Mouse (Mus musculus) stomach, embryonic 16.5 days (tissue): ENCODE measurements at regions not wholly inside any gene's neighbourhood (a gene's known extent, or its start where the extent isn't known, plus 50 kb on each side); places are given as distances from the start of the nearest gene placed in this dataset.

Experiments used
- ATAC-seq: fragments of 200-750 bp; cut with Nextera tagmentation; 2 replicates; pipeline ENCODE4 v1.8.0; 2017; ENCODE audit warnings: moderate number of reproducible peaks, moderate TSS enrichment; ENCODE audit not compliant: insufficient read depth, low FRiP score
- H3K27ac ChIP-seq: fragments of 300-500 bp; sonication (generic); 2 replicates; pipeline ENCODE4 v1.5.1; 2014; ENCODE audit warnings: low read length
- H3K27me3 ChIP-seq: fragments of 300-500 bp; sonication (generic); 2 replicates; pipeline ENCODE4 v1.6.1; 2014; ENCODE audit warnings: low read length, control low read depth, mixed read lengths; ENCODE audit not compliant: control insufficient read depth, insufficient read depth
- H3K36me3 ChIP-seq: fragments of 300-500 bp; sonication (generic); 2 replicates; pipeline ENCODE4 v1.6.1; 2014; ENCODE audit warnings: low read length; ENCODE audit not compliant: control insufficient read depth, insufficient read depth
- H3K4me1 ChIP-seq: fragments of 300-500 bp; sonication (generic); 2 replicates; pipeline ENCODE4 v1.6.1; 2014; ENCODE audit warnings: low read length, control low read depth, mixed read lengths; ENCODE audit not compliant: control insufficient read depth, insufficient read depth
- H3K4me2 ChIP-seq: fragments of 300-500 bp; sonication (generic); 2 replicates; pipeline ENCODE4 v1.6.1; 2014; ENCODE audit warnings: low read depth, low read length, mixed read lengths
- H3K4me3 ChIP-seq: fragments of 300-500 bp; sonication (generic); replicated peaks from 2 replicates; pipeline ENCODE4 v1.5.1; 2014; ENCODE audit warnings: mild to moderate bottlenecking, low read length
- H3K9ac ChIP-seq: fragments of 300-500 bp; sonication (generic); 2 replicates; pipeline ENCODE4 v1.6.1; 2014; ENCODE audit warnings: low read length
- H3K9me3 ChIP-seq: fragments of 300-500 bp; sonication (generic); replicated peaks from 2 replicates; pipeline ENCODE4 v1.6.1; 2016; ENCODE audit warnings: low read length, control low read depth; ENCODE audit not compliant: control insufficient read depth
- WGBS: fragments of 180-500 bp; shearing (Covaris S2); extraction: QIAGEN DNeasy Blood & Tissue Kit; methylation state at CpG from one replicate; pipeline ENCODE4 v1.1.7; 2014; 5-methylcytosine and 5-hydroxymethylcytosine counted together

DNA sequence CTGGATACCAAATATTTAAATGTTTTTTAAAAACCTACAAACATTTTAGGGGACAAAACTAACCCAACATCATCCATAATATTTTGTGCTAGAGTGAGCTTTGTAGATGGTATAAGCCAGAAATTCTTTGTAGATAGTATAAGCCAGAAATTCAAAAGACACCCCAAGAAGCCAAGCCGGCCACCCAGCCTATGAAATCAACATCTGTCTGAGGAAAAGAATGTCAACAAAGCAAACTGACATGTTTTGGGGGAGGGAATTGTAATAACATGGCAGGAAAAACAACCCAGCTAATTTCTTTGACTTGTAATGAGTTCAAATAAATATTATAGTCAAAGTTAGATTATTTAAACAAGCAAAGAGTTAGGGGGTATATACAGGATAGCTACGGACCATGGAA is 246.9 kb upstream of the Gm5148 start:
- Histone ChIP-seq H3K9ac (no peak overlapping the region), H3K27ac (no peak overlapping the region), H3K4me2 (no peak overlapping the region), H3K27me3 (no peaks in the 10 kb centered on the region), H3K9me3 (no peaks in the 10 kb centered on the region), H3K4me1 (peaks cover 10% of the 10 kb centered on the region; the same call in 1 of the 2 replicates), H3K36me3 (no peaks in the 10 kb centered on the region), H3K4me3 (no peak overlapping the region)
- WGBS: 42% methylated on average over 2 of the region's 2 CpGs
- no peak for ATAC-seq

DNA sequence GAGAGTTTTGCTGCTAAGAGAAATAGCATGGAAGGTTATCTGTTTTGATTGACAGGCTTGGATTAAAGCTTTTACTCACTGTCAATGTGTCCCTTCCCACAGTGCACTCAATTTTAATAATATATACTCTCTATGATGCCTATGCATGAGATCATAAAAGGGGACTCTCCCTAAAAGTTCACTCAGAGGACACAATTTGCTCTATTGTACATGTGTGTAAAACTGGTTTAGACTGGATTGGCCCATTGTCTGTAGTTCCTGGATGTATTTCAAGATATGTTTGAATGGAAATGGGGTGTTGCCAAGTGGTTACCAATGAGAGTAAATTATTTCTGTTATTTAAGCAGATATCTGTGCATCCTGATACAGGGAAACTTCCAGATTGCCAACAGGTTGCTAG is 244.4 kb upstream of the Gm5148 start:
- Histone ChIP-seq H3K9me3 (no peaks in the 10 kb centered on the region), H3K27me3 (no peaks in the 10 kb centered on the region), H3K9ac (no peak overlapping the region), H3K36me3 (no peaks in the 10 kb centered on the region), H3K4me2 (no peak overlapping the region), H3K27ac (no peak overlapping the region), H3K4me3 (no peak overlapping the region), H3K4me1 (peaks cover 3% of the 10 kb centered on the region; the same call in 1 of the 2 replicates)
- ATAC-seq: peak; percentile 17; the same call in 1 of the 2 replicates

DNA sequence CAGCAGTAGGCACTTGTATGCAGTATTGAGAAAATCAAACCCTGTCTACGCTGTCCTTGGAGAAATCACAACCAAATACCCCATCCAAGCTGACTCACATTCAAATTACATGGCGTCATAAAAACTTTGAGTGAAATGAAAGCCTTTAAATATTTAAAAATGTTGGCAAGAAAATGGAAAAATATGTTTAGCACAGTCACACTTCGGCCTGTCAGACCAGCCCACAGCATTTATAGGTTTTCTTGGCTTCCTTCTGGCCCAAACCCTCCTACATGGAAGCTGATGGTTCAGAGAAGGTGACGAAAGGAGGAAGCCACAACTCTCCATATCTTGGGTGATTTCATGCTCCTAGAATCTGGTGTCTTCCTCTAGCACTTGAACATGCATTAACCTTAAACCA is 240.9 kb upstream of the Gm5148 start:
- Histone ChIP-seq H3K36me3 (no peaks in the 10 kb centered on the region), H3K9ac (no peak overlapping the region), H3K4me3 (no peak overlapping the region), H3K4me1 (peaks cover 13% of the 10 kb centered on the region), H3K4me2 (no peak overlapping the region), H3K27me3 (no peaks in the 10 kb centered on the region), H3K9me3 (no peaks in the 10 kb centered on the region), H3K27ac (no peak overlapping the region)
- 93% methylated on average over 4 of the region's 4 CpGs for WGBS
- no peak for ATAC-seq

DNA sequence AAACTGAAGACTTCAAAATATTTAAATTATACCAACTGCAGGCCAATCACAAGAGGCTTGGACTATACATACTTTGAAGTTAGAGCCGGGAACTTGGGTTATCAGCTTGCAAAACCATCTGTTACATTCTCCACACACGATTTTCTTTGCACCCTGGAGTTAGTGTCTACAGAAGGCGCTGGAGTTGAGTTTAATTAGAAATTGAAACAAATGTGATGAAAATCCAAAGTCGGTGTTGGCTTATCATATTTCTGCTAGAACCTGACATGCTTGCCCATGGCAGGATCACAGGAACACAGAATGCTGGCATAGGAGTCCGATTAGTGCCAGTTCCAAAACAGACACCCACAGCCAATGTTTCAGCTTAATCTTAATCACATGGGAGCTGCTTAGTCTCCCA is 239.8 kb upstream of the Gm5148 start:
- Histone ChIP-seq H3K4me1 (peaks cover 13% of the 10 kb centered on the region), H3K9ac (no peak overlapping the region), H3K27ac (no peak overlapping the region), H3K9me3 (no peaks in the 10 kb centered on the region), H3K4me2 (no peak overlapping the region), H3K27me3 (no peaks in the 10 kb centered on the region), H3K4me3 (no peak overlapping the region), H3K36me3 (no peaks in the 10 kb centered on the region)
- no peak for ATAC-seq
- 69% methylated on average over 5 of the region's 5 CpGs for WGBS

DNA sequence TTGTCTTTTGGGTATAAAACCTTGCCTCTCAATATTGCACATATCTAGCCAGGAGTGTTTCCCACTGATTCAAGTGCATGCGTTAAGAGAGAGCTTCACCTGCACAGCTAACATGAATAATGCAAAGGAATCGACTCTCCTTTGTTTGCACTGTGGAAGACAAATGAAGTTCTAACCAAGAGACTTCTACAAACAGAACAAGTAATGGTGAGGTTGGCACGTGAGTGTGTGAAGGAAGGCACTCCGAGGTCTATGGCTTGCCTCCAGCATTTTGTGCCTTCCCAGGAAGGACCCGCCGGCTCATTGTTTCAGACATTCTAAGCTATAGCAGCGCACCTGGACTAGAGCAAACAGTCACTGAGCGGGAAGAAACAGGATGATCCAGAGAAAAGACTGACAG is 238.5 kb upstream of the Gm5148 start:
- 52% methylated on average over 8 of the region's 8 CpGs for WGBS

DNA sequence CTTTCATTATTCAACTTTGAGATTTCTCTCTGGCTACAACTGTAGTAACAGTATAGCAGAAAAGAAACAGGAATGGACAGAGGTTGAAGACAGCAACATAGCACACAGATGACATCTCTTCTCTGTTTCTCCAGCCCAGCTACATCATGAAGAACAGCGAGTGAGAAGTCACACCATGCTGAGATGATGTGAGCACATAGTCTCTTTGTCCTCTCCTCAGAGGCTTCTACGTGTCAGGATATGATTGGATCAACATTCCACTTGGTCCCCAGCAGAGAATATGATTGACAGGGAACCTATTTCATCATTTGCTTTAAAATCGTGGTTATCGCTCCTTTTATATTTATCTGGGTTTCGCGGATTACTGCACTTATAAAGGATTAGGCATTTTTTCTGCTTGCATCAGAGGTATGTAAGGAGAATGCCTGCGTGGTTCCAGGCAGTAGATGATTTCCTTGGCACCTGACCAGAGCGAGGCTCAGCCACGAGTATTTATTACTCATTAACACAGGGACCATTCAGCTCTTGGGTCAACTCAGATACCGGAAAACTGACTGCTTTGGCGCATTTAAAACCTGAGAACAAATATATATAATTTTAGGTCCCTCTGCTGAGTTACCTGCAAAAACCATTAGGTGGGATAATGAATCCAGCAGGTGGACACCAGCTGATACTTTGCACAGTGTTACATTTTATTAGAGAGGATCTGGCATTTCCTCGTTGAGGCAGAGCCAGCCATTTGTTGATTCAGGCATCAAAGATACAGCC is 237.9 kb upstream of the Gm5148 start:
- Histone ChIP-seq H3K4me3 (no peak overlapping the region), H3K9me3 (no peaks in the 10 kb centered on the region), H3K4me1 (peaks cover 13% of the 10 kb centered on the region), H3K27me3 (no peaks in the 10 kb centered on the region), H3K36me3 (no peaks in the 10 kb centered on the region), H3K27ac (peak overlapping the region; percentile 24; the same call in 1 of the 2 replicates), H3K4me2 (peak overlapping the region; percentile 36; the same call in 1 of the 2 replicates), H3K9ac (no peak overlapping the region)
- peak; percentile 85; the same call in 1 of the 2 replicates for ATAC-seq
- 52% methylated on average over 12 of the region's 12 CpGs for WGBS

More for the DNA sequence above, 238.5 kb upstream of the Gm5148 start:
- ATAC-seq: peak; percentile 44; the same call in 1 of the 2 replicates
- Histone ChIP-seq H3K9me3 (no peaks in the 10 kb centered on the region), H3K27ac (peak overlapping the region; percentile 24; the same call in 1 of the 2 replicates), H3K27me3 (no peaks in the 10 kb centered on the region), H3K9ac (peak overlapping the region; percentile 16; the same call in 1 of the 2 replicates), H3K4me1 (peaks cover 13% of the 10 kb centered on the region), H3K4me2 (peak overlapping the region; percentile 36; the same call in 1 of the 2 replicates), H3K4me3 (no peak overlapping the region), H3K36me3 (no peaks in the 10 kb centered on the region)

DNA sequence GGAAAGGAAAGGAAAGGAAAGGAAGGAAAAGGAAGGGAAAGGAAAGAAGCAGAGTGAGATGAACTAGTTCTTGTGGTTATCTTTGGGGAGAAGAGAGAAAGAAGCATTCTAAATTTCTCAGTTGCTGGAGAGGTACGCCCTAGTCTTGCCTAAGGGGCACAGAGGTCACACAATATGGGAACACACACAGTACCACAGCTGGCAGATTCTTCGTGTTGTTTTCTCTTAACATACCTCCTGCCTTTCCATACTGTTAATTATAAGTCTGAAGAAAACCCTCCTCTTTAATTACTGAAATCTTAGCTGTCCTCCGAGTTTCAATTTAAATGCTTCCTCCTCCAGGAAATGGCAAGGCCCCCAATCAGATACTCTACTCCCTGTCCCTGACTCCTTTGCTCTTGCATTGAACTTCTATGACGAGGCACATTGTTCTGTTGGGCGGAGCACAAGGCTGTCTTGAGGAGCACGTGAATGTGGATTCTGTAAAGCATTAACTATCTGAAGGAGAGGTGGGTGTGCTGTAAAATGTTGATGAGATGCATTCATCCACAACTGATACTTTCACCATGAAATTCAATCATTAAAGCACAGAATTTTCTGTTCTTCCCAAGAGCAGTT is 234.2 kb upstream of the Gm5148 start:
- ATAC-seq: no peak
- no peak overlapping the region for H3K27ac ChIP-seq
- no peak overlapping the region for H3K9ac ChIP-seq
- H3K4me2 ChIP-seq: no peak overlapping the region
- H3K9me3 ChIP-seq: 0 out of 2 replicates have a peak, but pooled peaks cover 4% of the 10 kb centered on the region
- H3K4me3 ChIP-seq: no peak overlapping the region
- peaks cover 10% of the 10 kb centered on the region for H3K4me1 ChIP-seq
- no peaks in the 10 kb centered on the region for H3K36me3 ChIP-seq
- 55% methylated on average over 6 of the region's 6 CpGs for WGBS
- no peaks in the 10 kb centered on the region for H3K27me3 ChIP-seq

DNA sequence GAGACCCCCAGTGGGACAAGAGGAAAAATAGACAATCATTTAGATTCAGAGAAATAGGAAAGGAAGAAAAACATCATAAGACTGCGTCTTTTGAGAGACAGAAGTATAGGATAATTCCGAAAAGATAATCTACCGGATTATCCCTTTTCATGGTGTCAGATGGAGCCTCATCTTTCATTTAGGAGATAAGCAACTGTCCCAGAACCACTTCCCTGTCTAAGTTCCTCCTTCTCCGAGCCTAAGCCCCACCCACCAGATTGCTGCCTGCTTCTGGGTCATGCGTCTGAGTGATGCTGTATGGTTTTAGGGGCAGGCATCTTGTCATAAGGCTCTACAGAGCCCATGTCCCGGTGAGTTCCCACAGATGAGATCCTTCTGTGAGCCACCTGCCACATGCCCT is 232.3 kb upstream of the Gm5148 start:
- WGBS: 82% methylated on average over 6 of the region's 6 CpGs

DNA sequence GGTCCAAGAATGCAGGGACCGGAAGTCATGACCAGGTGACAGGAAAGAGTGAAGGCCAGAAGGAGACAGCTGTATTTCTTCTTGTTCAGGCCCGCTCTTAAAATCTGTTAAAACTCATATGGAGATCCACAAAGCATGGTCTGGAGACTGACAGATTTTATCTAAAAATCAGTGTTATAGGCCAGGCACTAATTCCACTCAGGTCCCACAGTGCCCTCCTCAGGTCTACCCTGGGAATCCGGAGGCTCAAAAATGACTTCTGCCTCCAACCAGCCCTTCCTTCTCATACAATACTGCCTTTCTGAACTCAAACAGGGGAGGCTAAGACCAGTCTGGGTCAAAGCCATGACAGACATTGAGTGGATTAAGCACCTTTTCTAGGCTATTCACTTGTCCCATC is 228.6 kb upstream of the Gm5148 start:
- H3K27ac ChIP-seq: no peak overlapping the region

More for the DNA sequence above, 232.3 kb upstream of the Gm5148 start:
- H3K36me3 ChIP-seq: no peaks in the 10 kb centered on the region
- H3K27me3 ChIP-seq: no peaks in the 10 kb centered on the region
- H3K9me3 ChIP-seq: 0 out of 2 replicates have a peak, but pooled peaks cover 4% of the 10 kb centered on the region
- H3K9ac ChIP-seq: no peak overlapping the region
- no peak for ATAC-seq
- no peaks in the 10 kb centered on the region for H3K4me1 ChIP-seq
- H3K4me3 ChIP-seq: no peak overlapping the region
- no peak overlapping the region for H3K4me2 ChIP-seq
- no peak overlapping the region for H3K27ac ChIP-seq

More for the DNA sequence above, 228.6 kb upstream of the Gm5148 start:
- Histone ChIP-seq H3K4me3 (no peak overlapping the region), H3K27me3 (no peaks in the 10 kb centered on the region), H3K36me3 (no peaks in the 10 kb centered on the region), H3K9ac (no peak overlapping the region), H3K9me3 (0 out of 2 replicates have a peak, but pooled peaks cover 4% of the 10 kb centered on the region), H3K4me2 (no peak overlapping the region), H3K4me1 (no peaks in the 10 kb centered on the region)
- WGBS: 48% methylated on average over 3 of the region's 3 CpGs
- ATAC-seq: no peak
